Mouse (Mus musculus) lung, postnatal 14 days (tissue): Measurements from ENCODE around the gene Spata13.

Source experiments
- DNase-seq: peaks from one replicate; pipeline ENCODE4 v3.0.0; 2021

Gene Spata13

DNA sequence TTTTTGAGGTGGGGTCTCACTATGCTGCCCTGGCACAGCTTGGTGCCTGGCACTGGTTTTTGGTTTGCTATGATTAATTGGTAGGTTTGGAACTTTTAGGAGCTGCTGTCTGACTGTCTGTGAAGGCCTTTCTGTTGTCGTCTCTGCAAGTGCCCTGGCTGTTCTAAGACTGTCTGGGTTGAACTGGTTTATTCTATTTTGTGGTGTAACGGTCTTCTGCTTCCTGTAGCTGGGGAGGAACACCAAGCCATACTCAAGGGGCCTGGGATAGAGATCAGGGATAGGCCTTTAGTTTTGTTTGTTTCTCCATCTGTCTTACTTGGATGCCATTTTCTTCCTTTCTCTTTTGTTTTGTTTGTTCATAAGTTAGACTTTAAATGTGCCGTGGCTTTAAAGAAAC lies 88.1 kb downstream of the Spata13 start:
- DNase-seq: no peak

DNA sequence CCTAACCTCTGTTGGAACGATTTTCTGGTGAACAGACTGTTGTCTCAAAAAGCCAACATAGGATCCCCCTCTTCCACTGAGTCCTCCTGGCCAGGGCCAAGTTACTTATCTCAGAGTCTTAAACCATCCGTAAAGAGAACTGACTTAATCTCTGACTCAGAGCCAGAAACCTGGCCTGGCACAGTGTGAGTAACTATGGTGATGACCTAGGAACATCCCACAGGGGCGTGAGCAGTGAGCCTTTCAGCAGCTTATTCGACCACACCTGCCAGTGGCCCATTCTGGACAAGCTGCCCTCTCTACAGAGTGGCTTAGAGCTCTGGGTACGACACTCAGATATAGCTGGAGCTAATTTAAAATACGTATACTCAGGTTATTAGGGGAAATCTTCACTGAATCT lies 92.3 kb downstream of the Spata13 start:
- no peak for DNase-seq

DNA sequence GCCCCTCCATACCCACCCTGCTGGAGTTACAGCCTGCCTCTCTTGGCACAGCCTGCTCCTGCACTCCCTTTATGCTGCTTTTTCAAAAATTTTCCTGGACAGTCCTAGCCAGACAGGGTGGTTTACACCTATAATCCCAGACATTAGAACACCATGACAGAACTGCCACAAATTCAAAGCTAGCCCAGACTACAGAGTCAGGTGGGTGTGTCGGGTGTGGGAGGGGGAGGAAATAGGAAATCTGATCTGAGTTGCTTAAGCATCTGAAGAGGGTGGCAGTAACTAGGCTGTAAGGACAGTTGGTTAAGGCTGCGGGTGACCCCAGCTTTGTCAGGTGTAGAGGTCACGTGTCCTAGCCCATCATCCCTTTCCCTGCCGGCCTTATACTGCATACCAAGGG lies 93.3 kb downstream of the Spata13 start:
- no peak for DNase-seq

DNA sequence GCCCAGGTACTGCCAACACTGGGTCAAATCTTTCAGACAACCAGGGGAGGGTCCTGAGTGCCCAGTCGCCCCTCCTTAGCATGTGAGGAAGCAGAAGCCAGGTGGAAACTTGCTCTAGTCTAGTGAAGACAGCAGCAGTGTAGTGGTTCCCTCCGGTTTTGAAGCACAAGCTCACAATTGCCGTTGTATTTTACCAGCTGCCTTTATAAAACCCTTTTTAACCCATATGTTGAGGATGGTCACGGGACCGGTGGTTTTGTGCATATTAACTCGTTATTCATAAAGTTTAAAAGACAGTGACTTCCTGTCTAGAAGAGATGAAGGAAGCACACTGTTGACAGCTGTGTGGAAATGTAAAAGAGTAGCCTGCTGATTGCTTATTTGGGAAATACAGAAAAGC lies 98.3 kb downstream of the Spata13 start:
- DNase-seq: no peak

DNA sequence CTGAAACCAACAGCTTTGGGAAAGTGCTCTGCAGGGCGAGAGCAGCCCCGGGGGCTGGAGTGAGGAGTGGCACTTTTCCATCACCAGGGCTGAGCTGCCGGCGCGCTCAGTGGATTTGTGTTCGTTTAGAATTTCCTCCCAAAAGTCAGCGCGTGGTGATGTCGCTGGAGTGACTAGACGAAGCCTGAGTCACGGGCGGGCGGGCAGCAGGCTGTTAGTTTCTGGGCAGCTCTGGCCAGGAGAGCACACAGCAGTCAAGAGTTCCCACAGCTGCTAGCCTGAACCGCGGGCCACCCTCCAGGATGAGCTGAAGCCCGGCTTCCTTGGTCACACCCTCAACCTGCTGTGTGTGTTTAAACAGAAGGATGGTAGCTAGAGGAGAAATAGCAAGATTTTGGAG lies 99.0 kb downstream of the Spata13 start:
- peak; percentile 55 for DNase-seq

DNA sequence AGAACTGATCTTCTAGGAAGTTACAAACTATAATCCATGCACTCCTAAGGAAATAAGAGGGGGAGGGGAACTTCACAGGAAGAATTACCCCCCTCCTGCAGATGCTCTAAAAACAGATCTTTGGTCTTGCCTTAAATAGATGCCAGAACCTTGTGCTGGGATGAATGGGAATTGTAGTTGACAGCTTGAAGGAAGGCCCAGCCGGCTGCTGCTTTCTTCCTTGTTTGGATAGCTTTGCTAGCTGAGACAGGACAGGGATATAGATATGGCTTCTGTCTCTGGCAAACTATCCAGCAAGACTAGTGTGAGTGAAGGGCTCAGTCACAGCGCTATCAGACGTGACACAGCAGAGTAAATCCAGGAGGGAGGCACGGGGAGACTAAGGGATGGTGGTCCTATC lies 99.9 kb downstream of the Spata13 start:
- DNase-seq: no peak

DNA sequence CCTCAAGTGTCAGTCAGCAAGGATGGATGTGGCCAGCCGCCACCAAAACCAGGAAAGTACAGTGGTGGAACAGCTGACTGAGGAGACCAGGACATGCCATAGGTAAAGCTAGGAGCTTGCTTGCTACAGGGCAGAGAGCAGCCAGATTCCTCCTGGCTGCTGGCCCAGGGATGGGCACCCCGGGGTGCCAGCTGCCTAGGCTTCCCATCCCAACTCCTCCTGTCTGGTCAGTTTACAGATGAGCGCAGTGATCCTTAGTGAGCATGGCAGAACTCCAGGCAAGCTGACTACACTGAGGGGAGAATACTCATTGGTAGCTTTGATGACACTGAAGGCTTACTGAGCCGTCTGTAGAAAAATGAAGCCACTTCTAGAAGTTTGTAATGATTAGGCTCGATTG lies 101.4 kb downstream of the Spata13 start:
- DNase-seq: no peak

DNA sequence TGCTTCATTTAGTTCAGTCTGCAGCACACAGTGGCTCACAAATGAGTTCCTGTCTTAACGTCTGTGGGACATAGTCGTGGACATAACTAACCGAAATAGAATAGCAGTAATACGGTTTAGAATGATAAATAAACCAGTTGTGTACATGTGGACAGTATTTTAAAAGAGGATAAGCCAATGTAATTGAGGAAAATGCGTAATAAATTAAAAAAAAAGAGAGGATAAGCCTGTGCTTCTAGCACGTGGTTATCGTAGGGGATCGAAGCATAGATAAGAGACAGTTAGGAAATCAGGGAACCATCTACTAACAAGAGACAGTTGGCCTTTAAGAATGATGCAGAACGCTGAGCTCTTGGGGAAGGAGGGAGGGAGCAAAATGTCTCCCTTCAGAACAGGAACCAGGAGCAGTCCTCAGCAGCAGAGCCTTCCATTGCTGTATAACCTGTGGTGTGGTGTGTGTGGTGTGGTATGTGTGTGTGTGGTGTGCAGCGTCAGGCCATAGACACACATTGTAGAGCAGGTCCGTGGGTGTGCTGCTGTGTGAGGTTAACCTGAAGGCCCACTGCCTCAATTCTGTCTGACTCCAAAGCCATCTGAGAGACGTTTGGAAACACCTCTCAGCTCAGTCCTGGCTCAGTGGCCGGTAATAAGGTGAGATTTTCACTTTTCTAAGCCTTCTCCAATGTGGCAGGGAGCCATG lies 102.2 kb downstream of the Spata13 start:
- no peak for DNase-seq

DNA sequence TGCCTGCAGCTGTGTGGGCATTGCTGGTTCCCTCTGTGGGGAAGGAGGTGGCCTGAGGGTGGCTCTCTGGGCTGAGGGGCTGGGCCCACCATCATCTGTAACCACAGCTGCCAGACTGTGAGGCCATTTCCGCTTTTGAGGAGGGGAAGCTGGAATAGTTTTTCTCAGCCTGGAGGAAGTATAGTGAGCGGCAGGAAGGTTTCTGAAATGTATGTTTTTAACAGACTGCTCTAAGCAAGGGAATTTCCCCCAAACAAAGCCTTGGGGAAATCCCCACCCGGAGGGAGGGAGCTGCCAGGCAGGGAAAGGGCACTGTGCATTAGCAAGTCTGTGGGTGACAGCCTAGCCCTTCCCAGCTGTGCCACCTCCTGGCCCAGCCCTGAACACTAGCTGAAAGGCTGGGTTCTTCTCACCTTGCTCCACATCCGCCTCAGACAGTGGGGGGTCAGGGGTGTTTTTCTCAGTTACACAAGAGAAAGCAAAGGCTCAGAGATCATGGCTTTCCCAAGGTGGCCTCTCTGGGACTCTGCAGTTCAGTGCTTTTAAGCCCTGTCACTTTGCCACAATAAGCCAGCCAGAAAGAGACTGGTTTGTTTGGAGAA lies 102.9 kb downstream of the Spata13 start:
- peak; percentile 54 for DNase-seq

DNA sequence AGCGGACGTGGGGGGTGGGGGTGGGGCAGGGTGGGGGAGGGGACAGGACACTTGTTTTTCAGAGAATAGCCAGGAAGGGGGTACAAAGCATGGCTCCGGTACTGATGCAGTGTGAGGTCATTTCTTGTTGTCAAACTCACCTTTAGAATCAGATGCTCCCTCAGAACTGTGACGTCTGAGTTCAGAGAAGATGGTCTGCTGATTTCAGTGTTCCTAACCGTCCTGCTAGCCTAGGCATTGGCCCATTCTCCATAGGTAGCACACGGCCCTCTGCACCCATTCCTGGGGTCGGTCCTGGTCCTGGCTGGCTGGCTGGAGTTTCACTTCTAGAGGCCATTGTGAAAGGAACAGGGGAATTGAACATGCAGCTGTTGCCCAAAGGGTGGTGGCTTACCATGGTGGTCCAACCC lies 103.4 kb downstream of the Spata13 start:
- DNase-seq: no peak

DNA sequence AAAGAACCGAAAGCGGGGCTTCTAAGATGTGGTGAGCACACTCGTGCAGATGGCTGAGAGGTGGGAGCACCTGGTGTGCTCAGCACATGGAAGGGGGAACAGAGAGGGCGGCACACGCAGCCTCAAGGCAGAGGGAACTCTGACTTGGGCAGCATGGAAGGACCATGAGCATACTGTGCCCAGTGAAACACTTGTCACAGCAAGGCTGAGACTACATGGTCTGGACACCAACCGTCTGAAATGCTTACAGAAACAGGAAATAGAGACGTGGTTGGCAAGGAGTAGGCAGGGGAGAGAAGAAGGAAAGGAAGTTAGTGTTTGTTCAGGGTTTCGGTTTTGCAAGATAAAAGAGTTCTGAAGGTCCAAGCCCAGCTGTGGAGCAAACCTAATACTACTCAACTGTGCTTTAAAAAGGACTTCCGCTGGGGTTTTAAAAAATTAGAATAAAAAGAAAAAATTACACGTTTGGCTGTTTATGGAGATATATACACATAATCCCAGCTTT lies 104.7 kb downstream of the Spata13 start:
- peak; percentile 33 for DNase-seq

DNA sequence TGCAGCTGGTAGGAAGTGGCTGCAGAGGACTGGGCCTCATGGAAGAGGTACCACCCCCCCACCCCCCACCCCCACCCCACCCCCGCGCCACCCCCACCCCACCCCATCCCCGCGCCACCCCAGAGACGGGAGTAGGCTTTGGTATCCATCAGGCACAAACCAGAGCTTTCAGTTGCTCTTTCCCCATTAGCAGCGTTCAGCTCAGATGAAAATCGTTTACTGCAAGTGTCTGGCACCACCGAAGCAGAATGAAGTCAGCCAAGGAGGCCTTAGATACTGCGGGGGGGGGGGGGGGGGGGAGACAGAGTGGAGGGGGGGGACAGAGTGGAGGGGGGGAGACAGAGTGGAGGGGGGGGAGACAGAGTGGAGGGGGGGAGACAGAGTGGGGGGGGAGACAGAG lies 105.4 kb downstream of the Spata13 start:
- DNase-seq: no peak

DNA sequence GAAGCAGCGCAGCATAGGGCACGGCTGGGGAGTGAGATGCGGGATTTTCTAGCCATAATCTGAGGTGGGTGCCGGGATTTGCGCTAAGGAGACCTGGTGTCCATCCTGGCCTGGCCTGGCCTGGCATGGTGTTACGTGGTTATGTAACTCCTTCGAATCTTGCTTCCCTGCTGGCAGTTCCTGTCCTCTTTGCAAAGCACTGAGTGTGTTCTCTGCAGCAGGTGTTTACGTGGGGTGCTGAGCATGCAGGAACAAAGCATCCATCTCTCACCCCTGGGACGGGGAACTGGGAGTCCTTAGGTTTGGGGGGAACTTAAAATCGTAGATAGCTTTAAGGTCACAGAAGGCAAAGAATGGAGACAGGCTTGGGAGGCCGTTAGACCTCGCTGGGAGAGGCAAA lies 105.8 kb downstream of the Spata13 start:
- DNase-seq: no peak

DNA sequence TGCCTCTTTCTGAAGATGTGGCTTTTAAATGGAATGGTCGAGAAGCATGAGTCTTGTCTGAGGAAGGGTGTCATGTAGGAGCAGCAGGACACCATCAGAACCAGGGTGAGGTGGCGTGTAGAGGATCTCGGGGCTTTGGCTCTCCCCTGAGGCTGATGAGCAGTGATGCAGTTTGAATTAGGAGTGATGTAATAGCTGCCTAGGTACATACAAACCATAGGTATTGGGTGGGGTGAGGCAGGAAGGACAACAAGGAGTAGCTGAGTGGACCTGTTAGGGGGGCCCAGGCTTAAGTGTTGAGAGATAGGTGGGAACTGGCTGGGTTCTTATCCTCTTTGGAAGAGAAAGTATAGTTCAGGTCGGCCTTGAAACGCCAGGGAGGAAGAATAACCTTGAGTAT lies 106.7 kb downstream of the Spata13 start:
- DNase-seq: no peak

DNA sequence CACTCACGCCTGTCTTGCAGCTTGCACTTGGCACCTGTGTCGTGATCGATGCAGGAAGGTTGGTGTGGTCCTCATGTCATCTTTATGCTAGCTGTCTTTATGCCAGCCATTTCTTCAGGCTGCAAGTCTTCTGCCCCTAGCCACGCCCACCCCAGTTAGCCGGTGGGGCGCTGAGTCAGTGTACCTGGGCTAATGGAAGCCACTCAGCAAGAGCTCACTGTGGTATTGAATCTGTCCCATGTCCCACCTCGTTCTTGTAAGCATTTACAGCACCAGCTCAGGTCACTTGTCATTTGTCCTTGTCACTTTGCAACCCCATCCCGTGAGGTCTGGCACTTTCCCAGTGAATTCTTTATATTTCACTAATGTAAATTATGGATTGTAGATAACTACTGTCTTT lies 107.2 kb downstream of the Spata13 start:
- DNase-seq: no peak

DNA sequence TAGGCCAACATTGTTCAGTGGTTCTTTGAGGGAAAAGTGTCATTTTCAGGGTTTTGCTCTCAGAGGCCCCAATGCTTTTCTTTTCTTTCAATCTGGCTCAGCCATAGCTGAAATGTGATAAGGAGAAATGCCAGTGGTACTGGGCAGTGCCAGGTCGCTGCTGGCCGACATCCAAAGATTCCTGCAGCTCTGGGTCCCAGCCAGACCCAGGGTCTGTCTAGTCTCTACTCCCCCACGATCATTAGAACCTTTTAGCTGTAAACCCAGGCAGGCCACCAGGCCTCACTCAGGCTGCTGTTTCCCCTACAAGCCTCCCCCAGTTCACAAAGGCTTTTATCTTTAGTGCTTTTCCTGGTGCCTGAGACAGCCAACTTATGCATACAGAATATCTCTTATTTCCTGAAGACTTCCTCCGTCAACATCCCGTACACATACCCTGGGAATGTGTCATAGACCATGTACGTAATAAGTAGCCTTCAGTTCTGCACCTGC lies 107.7 kb downstream of the Spata13 start:
- DNase-seq: peak; percentile 56

DNA sequence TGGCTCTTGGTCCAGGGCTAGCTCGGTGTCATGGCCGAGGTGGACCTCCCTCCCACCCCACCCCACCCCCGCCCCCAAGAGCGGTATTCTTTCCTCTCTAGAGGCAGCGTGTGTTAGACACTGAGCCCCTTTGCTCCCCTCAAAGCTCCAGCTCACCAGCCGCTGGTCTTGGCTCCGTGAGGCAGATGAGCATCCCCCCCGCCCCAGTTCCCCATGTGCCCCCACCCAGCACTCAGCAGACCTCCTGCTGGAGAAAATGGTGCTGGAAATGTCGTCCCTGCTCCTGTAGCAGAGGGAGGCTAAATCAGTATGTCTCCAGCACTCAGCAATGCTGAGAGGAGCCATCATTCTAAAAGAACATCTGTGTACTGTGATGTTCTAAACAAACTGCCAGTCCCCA lies 109.9 kb downstream of the Spata13 start:
- DNase-seq: no peak

DNA sequence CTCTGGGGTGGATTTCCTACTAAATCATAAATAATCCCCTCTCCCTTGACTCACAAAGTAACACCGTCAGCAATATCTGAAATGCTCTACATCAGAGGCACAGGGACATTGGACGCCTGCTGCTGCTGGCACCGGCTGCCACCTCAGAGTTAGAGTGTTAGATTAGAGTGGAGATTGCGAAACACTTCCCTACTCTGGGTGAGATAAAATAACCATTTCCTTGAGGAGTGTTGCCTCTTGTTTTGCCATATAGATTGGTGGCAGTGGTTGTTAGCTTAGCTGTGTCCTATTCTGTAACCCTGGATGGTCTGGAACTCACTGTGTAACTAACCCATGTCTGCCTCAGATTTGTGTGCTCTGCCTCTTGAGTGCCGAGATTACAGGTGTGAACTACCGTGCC lies 111.4 kb downstream of the Spata13 start:
- DNase-seq: no peak

DNA sequence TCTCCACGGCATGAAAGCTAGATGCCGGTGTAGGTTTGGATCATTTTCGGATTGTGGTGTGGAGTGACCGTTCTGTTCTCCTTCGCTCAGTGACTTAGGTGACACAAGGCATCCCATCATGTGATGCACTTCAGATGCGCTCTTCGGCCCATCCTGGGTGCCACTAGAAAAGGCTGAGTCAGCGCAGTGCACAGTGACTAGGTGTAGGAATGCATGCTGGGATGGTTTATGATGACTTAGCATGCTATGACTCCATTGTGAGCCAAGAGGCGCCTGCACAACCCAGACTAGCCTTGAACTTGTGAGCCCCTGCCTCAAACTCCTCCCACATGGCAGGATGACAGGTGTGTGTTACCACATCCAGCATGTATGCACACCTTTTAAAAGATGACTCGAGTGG lies 112.3 kb downstream of the Spata13 start:
- DNase-seq: no peak

DNA sequence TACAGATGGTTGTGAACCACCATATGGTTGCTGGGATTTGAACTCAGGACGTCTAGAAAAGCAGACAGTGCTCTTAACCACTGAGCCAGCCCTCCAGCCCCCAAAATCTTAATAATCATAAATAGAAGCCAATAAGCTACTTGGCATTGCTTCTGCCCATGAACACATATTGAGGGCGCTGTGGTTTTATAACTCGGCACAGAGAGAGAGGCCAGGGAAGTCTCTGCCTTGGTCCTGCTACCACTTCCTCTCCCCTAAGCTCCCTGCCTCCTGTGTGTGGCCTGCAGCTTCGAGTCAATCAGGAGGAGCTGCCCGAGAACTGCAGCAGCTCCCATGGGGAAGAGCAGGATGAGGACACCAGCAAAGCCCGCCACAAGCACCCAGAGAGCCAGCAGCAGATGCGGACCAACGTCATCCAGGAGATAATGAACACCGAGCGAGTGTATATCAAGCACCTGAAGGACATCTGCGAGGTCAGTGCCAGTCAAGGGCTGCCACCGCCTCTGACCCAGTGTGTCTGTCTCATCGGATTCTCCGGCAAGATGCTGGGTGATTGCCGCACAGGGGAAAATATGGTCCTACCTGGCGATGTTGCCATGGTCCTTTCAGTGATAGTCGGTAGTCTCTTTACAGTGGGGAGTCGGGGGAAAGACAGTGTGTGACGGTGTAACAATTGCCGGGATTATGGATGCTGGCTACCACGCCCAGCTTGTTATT lies 113.5 kb downstream of the Spata13 start:
- no peak for DNase-seq

DNA sequence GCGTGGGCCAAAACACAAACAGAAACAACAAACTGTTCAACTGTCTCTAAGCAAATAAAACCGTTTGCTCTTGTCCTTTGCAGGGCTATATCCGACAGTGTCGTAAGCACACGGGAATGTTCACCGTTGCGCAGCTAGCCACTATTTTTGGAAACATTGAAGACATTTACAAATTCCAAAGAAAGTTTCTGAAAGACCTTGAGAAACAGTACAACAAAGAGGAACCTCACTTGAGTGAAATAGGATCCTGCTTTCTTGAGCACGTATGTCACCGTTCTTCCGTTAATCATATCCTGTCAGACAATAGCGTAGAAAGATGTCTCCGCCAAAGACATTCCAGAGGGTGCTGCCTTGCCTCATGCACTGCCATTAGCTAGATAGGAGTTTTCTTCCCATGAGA lies 116.1 kb downstream of the Spata13 start:
- DNase-seq: no peak

DNA sequence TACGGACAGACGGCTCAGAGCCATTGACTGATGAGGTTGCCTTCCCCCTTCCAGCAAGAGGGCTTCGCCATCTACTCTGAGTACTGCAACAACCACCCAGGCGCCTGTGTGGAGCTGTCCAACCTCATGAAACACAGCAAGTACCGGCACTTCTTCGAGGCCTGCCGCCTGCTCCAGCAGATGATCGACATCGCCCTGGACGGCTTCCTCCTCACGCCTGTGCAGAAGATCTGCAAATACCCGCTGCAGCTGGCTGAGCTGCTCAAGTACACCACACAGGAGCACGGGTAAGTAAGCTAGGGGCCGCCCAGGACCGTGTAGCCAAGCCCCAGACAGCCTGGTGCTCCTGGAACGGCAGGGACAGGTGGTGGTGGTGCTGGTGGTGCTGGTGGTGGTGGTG lies 117.8 kb downstream of the Spata13 start:
- no peak for DNase-seq

DNA sequence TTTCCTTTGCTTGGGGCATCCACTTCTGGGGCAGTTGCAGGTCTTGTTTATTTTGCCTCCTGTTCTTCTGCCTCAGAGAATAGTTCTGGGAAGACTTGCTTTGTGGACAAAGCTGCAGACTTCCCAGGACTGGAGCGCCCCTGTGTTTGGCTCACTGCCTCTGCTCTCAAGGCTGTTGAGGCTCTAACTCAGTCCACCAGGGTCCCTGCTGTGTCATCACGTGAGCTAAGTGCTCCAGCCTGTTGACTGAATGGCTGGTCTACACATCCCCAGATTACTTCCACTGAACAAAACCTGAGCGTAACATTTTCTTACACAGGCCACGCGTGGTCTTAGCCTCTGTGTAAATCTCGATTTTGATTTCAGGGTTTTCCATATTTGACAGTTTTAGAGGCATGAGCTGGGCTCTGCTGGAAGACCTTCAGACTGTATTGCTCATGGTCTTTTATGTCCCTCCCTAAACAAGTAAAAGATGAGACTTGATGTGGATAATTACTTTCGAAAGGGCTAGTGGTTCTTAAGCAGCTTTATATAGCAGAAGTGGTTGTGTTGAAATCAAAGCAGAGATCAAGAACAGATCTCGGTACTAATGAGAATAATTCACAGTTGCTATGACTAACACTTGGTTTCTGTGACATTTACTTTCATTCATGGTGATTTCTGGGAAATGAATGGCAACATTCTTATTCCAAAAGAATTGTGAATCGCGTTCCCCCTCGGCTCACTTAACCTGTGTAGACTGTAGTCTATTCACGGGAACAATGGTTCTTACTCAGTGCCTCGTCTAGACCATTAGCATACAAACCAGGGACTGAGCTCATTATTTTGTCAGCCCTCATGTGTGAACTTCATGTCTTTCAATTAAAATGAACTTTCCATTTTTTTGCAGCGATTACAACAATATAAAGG lies 119.3 kb downstream of the Spata13 start:
- no peak for DNase-seq
